Mouse (Mus musculus): ENCODE measurements around the gene Galr3.

GRCm38 (mm10) chr15:79042721-79043491, 1.2 kb downstream of the Galr3 start:
- TF ChIP-seq POLR2A (IDR thresholded peaks at IDR 0.05; ENCODE audit: borderline replicate concordance, control insufficient read depth, low read depth, low read length) (no peak), CTCF (IDR thresholded peaks at IDR 0.05; ENCODE audit: control insufficient read depth, insufficient read depth, low read length) (no peak)

All from bone marrow, adult 2 months (tissue).